Mouse (Mus musculus) forebrain, embryonic 12.5 days (tissue): ENCODE data around the gene Hk2. TPM values are rescaled to one million over a fixed set of nuclear protein-coding genes. Genes with fewer than 3 reads are reported as not detected.

Experiments used
- ATAC-seq: fragments of 200-750 bp; cut with Nextera tagmentation; 2 replicates; pipeline ENCODE4 v1.8.0; 2017; ENCODE audit warnings: moderate TSS enrichment; ENCODE audit not compliant: low FRiP score
- H3K27ac ChIP-seq: fragments of 300-500 bp; sonication (generic); 2 replicates; pipeline ENCODE4 v1.5.1; 2016; ENCODE audit warnings: mild to moderate bottlenecking
- H3K27me3 ChIP-seq: fragments of 300-500 bp; sonication (generic); 2 replicates; pipeline ENCODE4 v1.6.1; 2016; ENCODE audit warnings: mild to moderate bottlenecking
- H3K36me3 ChIP-seq: fragments of 300-500 bp; sonication (generic); replicated peaks from 2 replicates; pipeline ENCODE4 v1.6.1; 2016; ENCODE audit warnings: mild to moderate bottlenecking
- H3K4me1 ChIP-seq: fragments of 300-500 bp; sonication (generic); 2 replicates; pipeline ENCODE4 v1.6.1; 2016
- H3K4me2 ChIP-seq: fragments of 300-500 bp; sonication (generic); 2 replicates; pipeline ENCODE4 v1.6.1; 2016; ENCODE audit warnings: mild to moderate bottlenecking, moderate library complexity
- H3K4me3 ChIP-seq: fragments of 300-500 bp; sonication (generic); replicated peaks from 2 replicates; pipeline ENCODE4 v1.5.1; 2016; ENCODE audit warnings: mild to moderate bottlenecking
- H3K9ac ChIP-seq: fragments of 300-500 bp; sonication (generic); 2 replicates; pipeline ENCODE4 v1.6.1; 2016; ENCODE audit warnings: mild to moderate bottlenecking
- H3K9me3 ChIP-seq: fragments of 300-500 bp; sonication (generic); 2 replicates; pipeline ENCODE4 v1.6.1; 2016
- WGBS: fragments of 180-500 bp; shearing (Covaris S2); methylation state at CpG from one replicate; pipeline ENCODE4 v1.1.7; 2016; 5-methylcytosine and 5-hydroxymethylcytosine counted together
- polyA plus RNA-seq: library from polyadenylated mRNA; unstranded; fragments of >200 nt; fragmentation: Nextera tagmentation; extraction: Ambion mirVana; gene quantifications from 2 replicates; pipeline ENCODE4 v1.2.1, GENCODE M21; 2016

Gene Hk2
- 16.4 and 21.5 TPM in 2 replicates for polyA plus RNA-seq

DNA sequence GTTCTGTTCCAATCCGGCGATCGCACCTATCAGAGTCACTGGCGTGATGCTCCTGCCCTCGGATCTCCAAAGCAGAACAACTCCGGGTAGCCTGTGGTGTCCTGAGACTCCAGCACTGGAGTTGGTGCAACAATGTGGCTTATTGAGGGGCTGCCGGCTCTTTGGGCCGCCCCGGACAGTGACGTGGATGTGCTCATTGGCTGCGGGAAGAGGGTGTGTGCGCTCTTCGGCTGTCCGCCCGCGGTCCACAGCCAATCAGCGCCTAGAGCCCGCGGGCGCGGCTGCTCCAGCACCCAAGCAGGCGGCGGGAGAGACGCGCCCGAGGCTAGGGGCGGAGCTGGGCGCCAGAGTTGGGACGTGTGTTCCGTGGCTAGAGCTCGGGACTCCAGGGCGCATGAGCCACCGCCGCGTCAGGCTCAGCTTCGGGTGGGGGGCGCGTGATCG lies at the start of gene Hk2:
Gene Hk2, minus strand, starts transcription at position 134 of the 444 bp plus-strand sequence.
- peak within 1 kb of the TSS; percentile 65 for H3K9ac ChIP-seq
- peak; percentile 96 for ATAC-seq
- H3K36me3 ChIP-seq = no peaks in the 10 kb centered on the region
- H3K4me3 ChIP-seq = peak within 1 kb of the TSS; percentile 61
- peak within 1 kb of the TSS; percentile 76 for H3K27ac ChIP-seq
- peak within 1 kb of the TSS; percentile 97 for H3K4me2 ChIP-seq
- no peaks in the 10 kb centered on the region for H3K9me3 ChIP-seq
- under 1% methylated on average over 39 of the region's 39 CpGs for WGBS
- peaks cover 10% of the 10 kb centered on the region for H3K27me3 ChIP-seq
- H3K4me1 ChIP-seq = peaks cover 31% of the 10 kb centered on the region

DNA sequence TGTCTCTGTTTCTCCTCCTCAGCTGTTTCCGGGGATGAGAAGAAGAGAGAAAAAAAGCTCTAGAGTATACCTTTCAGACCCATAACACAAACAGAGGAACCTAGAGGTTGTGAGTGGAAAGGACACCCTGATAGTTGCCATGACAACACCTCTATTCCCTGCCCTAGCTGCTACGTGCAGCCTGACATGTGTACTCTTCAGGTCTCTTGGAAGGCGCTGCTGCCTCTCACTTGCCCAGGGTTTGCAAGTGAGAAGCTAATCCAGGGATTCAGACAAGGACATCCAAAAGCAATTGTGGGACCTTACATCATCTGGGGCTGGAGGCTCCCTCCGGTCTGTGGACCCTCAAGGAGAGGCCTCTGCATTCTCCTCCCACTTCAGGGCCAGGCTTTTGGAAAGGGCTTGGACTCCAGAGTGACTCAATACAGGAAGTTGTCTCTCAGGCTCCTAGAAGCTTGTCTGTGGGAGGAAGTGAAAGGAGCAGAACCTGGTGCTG lies 47.6 kb upstream of the Hk2 start:
- Histone ChIP-seq H3K9me3 (no peaks in the 10 kb centered on the region), H3K4me3 (no peak overlapping the region), H3K4me2 (no peak overlapping the region), H3K27me3 (no peaks in the 10 kb centered on the region), H3K27ac (no peak overlapping the region), H3K36me3 (no peaks in the 10 kb centered on the region), H3K9ac (no peak overlapping the region), H3K4me1 (no peaks in the 10 kb centered on the region)
- ATAC-seq = no peak
- 63% methylated on average over 4 of the region's 4 CpGs for WGBS

DNA sequence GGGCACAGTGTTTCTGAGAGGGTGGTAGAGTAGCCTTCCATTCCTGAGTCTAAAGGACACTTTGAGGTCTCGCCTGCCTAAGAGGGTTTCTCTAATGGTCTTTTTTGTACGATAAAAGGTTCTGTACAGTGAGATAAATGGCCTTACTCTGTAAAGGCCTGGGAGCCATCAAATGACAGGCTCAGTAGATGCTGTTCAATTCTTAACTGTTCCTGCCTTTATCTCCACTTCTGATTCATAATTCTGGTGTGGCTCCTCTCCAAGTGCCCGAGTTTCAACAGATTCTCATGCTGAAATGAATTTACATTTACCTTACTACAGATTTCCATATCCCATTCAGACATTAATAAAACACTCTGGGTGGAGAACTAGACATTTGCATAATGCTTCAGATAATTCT lies 46.5 kb upstream of the Hk2 start:
- H3K4me3 ChIP-seq = no peak overlapping the region
- ATAC-seq = no peak
- no peaks in the 10 kb centered on the region for H3K4me1 ChIP-seq
- H3K4me2 ChIP-seq = no peak overlapping the region
- H3K27me3 ChIP-seq = no peaks in the 10 kb centered on the region
- H3K9me3 ChIP-seq = no peaks in the 10 kb centered on the region
- no peak overlapping the region for H3K27ac ChIP-seq
- H3K36me3 ChIP-seq = no peaks in the 10 kb centered on the region
- WGBS = 79% methylated on average over 3 of the region's 3 CpGs
- H3K9ac ChIP-seq = no peak overlapping the region

DNA sequence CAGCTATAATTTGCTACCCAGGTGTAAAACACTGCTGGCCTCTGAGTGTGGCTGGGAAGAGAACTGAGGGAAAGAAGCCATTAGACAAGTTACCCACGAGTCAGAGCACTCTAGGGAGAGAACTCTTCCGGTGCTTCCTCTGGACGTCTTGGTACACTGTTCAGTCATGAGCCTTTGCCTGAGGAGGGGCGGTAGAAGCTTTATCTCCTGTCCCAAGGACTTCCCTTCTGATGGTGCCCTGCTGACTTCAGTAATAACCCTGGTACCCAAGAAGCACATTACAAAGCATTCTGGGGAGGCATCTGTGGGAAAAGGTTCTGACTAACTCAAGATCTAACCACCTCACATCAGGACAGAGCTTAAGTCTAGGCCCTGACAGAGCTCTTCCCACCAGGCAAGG lies 40.6 kb upstream of the Hk2 start:
- Histone ChIP-seq H3K4me3 (no peak overlapping the region), H3K27ac (no peak overlapping the region), H3K9ac (no peak overlapping the region), H3K4me2 (no peak overlapping the region), H3K4me1 (no peaks in the 10 kb centered on the region), H3K9me3 (no peaks in the 10 kb centered on the region), H3K27me3 (no peaks in the 10 kb centered on the region), H3K36me3 (no peaks in the 10 kb centered on the region)
- no peak for ATAC-seq
- WGBS = 81% methylated on average over 4 of the region's 4 CpGs

DNA sequence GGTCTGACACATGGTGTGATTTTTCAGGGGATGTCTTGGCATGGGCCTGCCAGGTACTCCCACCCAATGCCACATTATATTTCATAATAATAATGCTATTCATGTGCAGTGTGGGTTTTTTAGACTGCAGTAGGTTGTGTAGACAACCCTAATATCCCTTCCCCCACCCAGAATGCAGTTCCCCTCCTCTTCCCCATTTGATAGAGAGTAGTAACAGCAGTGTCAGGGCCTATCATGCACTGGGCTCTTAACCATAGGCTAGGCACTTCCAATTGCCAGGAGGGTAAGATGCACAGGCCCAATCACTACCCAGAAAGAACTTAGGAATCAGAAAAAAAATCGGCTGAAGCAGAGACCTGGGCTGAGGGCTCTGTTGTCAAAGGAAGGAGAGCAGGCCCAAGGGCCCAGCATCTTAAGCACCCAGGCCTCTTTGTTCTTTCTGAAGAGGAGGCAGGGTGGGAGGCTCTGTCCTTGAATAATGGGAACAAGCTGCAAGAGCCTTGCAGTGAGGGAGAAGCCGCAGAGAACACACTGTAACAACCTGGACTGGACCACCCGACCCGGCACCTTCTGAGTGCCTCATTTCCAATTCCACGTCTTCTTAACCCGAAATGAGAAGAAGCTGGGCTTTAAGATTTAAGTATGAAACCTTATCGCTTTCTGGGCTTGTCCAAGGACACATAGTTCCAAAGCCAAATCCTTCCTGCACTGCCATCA lies 33.9 kb upstream of the Hk2 start:
- H3K4me1 ChIP-seq = no peaks in the 10 kb centered on the region
- H3K27ac ChIP-seq = no peak overlapping the region
- 81% methylated on average over 7 of the region's 7 CpGs for WGBS
- H3K36me3 ChIP-seq = no peaks in the 10 kb centered on the region
- H3K27me3 ChIP-seq = no peaks in the 10 kb centered on the region
- H3K9me3 ChIP-seq = no peaks in the 10 kb centered on the region
- H3K4me3 ChIP-seq = no peak overlapping the region
- no peak overlapping the region for H3K9ac ChIP-seq
- H3K4me2 ChIP-seq = no peak overlapping the region
- ATAC-seq = no peak

DNA sequence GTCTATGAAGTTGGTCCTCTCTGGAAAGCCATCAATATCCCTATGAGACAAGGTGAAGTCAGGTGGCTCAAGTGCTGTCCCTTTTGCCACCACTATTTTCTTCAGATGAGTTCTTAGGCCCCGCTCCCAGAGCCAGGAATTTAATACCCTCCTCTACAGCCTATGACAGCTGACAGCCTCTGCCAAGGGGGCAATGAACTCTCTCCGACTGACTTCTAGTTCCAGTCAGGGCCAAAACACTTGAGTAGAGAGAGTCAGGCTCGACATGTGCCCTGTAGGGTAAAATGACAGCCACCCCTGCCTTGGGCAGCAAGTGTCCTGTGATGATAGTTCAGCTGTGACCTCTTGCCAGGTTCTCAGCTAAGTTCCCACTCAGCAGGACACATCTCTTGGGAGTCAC lies 32.7 kb upstream of the Hk2 start:
- Histone ChIP-seq H3K36me3 (no peaks in the 10 kb centered on the region), H3K4me3 (no peak overlapping the region), H3K27ac (no peak overlapping the region), H3K4me1 (no peaks in the 10 kb centered on the region), H3K27me3 (no peaks in the 10 kb centered on the region), H3K9me3 (no peaks in the 10 kb centered on the region), H3K4me2 (no peak overlapping the region), H3K9ac (no peak overlapping the region)
- ATAC-seq = no peak
- WGBS = 73% methylated on average over 3 of the region's 3 CpGs

DNA sequence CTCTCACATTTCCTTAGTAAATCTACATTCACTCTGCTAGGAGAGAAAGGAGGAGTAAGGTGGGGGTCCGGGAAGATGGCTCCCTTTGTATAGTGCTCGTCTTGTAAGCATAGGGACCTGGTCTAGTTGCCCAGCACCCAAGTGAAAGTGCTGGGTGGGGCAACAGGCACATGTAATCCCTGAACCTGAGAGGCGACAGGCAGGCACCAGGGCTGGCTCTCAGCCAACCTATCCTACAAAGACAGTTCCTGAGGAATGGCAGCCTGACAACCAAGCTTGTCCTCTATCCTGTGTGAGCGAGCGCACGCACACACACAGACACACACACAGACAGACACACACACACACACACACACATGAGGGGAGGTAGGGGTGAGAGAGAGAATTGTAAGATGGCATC lies 32.2 kb upstream of the Hk2 start:
- no peak overlapping the region for H3K4me2 ChIP-seq
- H3K4me3 ChIP-seq = no peak overlapping the region
- no peak overlapping the region for H3K9ac ChIP-seq
- no peak overlapping the region for H3K27ac ChIP-seq
- H3K4me1 ChIP-seq = no peaks in the 10 kb centered on the region
- no peaks in the 10 kb centered on the region for H3K9me3 ChIP-seq
- no peak for ATAC-seq
- no peaks in the 10 kb centered on the region for H3K36me3 ChIP-seq
- WGBS = 83% methylated on average over 6 of the region's 6 CpGs
- no peaks in the 10 kb centered on the region for H3K27me3 ChIP-seq

DNA sequence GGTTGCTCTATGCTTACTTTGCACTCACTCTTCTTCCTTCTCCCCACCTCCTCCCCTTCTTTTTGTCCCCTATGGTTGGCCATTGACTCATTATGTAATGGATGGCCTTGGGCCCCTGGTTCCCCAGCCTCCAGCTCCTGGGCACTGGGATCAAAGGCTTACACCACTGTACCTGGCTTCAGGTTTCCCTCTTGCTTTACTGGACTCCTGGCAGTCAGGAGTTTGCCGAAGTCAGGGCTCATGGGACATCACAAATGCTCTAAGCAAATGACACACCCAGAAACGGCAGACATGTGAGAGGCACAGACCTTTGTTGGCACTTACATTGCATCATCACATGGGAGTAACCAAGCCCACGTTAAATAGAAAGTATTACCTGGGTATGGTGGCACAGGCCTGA lies 31.6 kb upstream of the Hk2 start:
- Histone ChIP-seq H3K4me2 (no peak overlapping the region), H3K9me3 (no peaks in the 10 kb centered on the region), H3K4me3 (no peak overlapping the region), H3K27me3 (no peaks in the 10 kb centered on the region), H3K4me1 (no peaks in the 10 kb centered on the region), H3K36me3 (no peaks in the 10 kb centered on the region), H3K9ac (no peak overlapping the region), H3K27ac (no peak overlapping the region)
- no peak for ATAC-seq
- WGBS = 81% methylated on average over 3 of the region's 3 CpGs

DNA sequence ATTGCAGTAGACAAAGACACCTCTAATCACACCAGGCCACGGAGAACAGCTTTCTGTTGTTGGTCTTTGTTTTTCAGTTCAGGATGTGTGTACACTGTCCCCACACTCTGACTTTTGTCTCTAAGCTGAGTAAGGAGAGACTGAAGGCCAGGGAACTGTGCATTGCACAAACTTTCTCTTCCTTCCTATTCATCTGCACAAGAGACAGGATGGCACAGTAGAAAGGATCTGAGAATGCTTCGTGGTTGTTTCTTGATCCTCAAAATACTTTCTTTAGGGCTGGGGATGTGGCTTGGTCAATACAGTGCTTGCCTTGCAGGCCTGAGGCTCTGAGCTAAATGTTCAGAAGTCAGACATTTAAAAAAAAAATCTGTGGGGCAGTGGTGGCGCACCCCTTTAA lies 30.7 kb upstream of the Hk2 start:
- Histone ChIP-seq H3K9ac (no peak overlapping the region), H3K9me3 (no peaks in the 10 kb centered on the region), H3K27me3 (no peaks in the 10 kb centered on the region), H3K36me3 (no peaks in the 10 kb centered on the region), H3K4me2 (no peak overlapping the region), H3K4me3 (no peak overlapping the region), H3K27ac (no peak overlapping the region), H3K4me1 (no peaks in the 10 kb centered on the region)
- 85% methylated on average over 3 of the region's 3 CpGs for WGBS
- no peak for ATAC-seq

DNA sequence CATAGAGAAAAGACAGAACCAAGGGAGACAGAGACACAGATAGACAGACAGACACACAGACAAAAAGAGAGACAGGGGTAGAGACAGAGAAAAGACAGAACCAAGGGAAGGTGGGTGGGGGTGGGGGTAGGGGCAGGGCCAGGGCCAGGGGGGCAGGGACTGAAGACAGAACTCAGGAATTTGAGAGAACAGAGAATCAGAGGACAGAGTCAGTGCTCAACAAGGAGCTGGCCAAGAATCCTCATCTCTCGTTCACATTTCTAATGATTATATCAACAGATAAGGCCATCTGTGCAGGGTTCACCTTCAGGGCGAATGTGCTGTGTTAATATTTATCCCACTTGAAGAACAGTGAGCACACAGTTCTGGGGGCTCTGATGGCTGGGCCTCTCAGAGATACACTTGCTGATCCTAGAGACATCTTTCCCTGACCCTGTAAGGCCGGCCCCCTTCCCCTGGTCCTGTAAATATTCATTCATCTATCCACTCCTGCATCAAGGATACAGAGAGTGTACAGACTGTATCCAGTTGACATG lies 24.0 kb upstream of the Hk2 start:
- Histone ChIP-seq H3K4me3 (no peak overlapping the region), H3K27me3 (no peaks in the 10 kb centered on the region), H3K36me3 (no peaks in the 10 kb centered on the region), H3K9me3 (no peaks in the 10 kb centered on the region), H3K4me1 (no peaks in the 10 kb centered on the region), H3K27ac (no peak overlapping the region), H3K9ac (no peak overlapping the region), H3K4me2 (no peak overlapping the region)
- WGBS = 69% methylated on average over 3 of the region's 3 CpGs
- no peak for ATAC-seq

DNA sequence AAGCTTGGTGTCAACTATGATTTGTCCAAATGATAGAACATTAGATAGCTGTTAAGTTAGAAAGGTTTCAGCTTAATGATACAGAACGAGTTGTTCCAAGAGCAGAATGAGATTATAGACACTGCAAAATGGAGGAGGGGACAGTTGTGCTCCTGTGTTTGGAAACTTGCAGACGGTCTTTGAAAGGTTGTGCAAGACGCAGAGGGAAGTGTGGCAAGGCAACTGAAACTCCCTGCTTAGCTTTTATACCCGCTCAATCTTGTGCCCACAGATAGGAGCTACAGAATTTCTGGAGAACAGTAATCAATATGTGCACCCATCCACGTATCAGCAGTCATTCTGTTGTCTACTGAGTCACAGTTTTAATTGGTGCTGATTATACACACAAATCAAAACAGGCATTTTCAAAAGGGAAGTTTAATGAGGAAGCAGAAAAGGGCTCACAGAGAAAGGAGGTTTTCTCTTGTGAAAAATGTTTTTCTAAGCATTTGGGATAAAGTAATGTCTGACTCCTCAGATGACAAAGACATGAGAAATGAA lies 23.1 kb upstream of the Hk2 start:
- Histone ChIP-seq H3K4me3 (no peak overlapping the region), H3K27ac (no peak overlapping the region), H3K36me3 (no peaks in the 10 kb centered on the region), H3K4me1 (no peaks in the 10 kb centered on the region), H3K9ac (no peak overlapping the region), H3K4me2 (no peak overlapping the region), H3K9me3 (no peaks in the 10 kb centered on the region), H3K27me3 (no peaks in the 10 kb centered on the region)
- 43% methylated on average over 5 of the region's 5 CpGs for WGBS
- ATAC-seq = no peak

DNA sequence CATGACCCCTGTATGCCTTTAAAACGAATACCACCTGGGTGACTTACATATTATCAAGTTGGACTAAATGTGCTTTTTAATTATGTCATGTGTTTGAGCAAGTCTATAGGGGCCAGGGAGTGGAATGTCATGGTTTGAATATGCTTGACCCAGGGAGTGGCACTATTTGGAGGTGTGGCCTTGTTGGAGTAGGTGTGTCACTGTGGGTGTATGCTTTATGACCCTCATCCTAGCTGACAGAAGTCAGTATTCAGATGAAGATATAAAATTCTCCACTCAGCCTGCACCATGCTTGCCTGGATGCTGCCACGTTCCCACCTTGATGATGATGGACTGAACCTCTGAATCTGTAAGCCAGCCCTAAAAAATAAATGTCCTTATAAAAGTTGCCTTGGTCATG lies 16.6 kb upstream of the Hk2 start:
- Histone ChIP-seq H3K36me3 (no peaks in the 10 kb centered on the region), H3K4me1 (no peaks in the 10 kb centered on the region), H3K9me3 (no peaks in the 10 kb centered on the region), H3K9ac (no peak overlapping the region), H3K4me3 (no peak overlapping the region), H3K27me3 (no peaks in the 10 kb centered on the region), H3K27ac (no peak overlapping the region), H3K4me2 (no peak overlapping the region)
- WGBS = 87% methylated on average over 2 of the region's 2 CpGs
- ATAC-seq = no peak

DNA sequence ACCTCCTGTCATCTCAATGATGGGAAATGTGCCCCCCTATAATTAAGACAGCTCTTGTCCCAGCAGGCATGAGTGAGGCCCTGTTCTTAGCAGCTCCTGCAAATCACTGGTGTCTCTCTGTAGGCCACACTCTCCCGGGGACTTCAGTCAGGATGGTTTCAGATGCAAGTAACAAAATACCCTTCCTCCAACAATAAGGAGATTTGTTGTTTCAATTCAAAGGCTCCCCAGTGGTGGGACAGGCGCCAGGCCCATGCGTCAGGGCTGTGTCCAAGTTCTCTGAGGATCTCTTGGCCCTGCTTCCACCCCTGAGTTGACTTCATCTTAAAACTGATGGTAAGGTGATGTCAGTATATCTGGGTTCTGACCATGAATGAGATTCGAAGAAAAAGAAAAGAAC lies 9.7 kb upstream of the Hk2 start:
- Histone ChIP-seq H3K27me3 (no peaks in the 10 kb centered on the region), H3K4me3 (no peak overlapping the region), H3K9ac (no peak overlapping the region), H3K36me3 (no peaks in the 10 kb centered on the region), H3K4me1 (no peaks in the 10 kb centered on the region), H3K4me2 (no peak overlapping the region), H3K27ac (no peak overlapping the region), H3K9me3 (no peaks in the 10 kb centered on the region)
- ATAC-seq = no peak
- 72% methylated on average over 4 of the region's 4 CpGs for WGBS
